ENCODE assay signal across 8 mouse cellular contexts in genomic region chr6:31176368-31176767, GRCm38 (mm10).
DNase-seq lines count a peak whose midpoint lies in the region; ATAC-seq and TF ChIP-seq lines count a peak whose summit lies in the region.

No protein-coding gene starts in this region.

- H3K4me2 ChIP-seq in forebrain, postnatal 0 days (ENCODE audit: low read depth) = no peak overlapping the region
- H3K4me2 ChIP-seq in forebrain, embryonic 11.5 days (ENCODE audit: low read depth, low read length, severe bottlenecking) = no peak overlapping the region
- H3K4me2 ChIP-seq in midbrain, embryonic 11.5 days = no peak overlapping the region
- H3K4me2 ChIP-seq in midbrain, embryonic 16.5 days (ENCODE audit: low read length) = no peak overlapping the region

- peak; percentile 76 for DNase-seq in forebrain, postnatal 0 days
- DNase-seq in forebrain, embryonic 11.5 days (ENCODE audit: low spot score) = no peak
- peak; percentile 59 for DNase-seq in midbrain, embryonic 11.5 days (ENCODE audit: low spot score, missing footprints)
- no peak for DNase-seq in cerebellum, adult 9-11 months
- DNase-seq in neural tube, embryonic 10.5 days (ENCODE audit: extremely low spot score, low spot score) = no peak

- H3K27me3 ChIP-seq in forebrain, postnatal 0 days (ENCODE audit: insufficient read depth, low read length) = 0 out of 2 replicates have a peak, but pooled peaks cover 2% of the 10 kb centered on the region
- H3K27me3 ChIP-seq in forebrain, embryonic 11.5 days (ENCODE audit: control insufficient read depth, insufficient read depth, low read length) = no peaks in the 10 kb centered on the region
- no peaks in the 10 kb centered on the region for H3K27me3 ChIP-seq in midbrain, embryonic 11.5 days (ENCODE audit: control insufficient read depth, insufficient read depth, low read length)
- no peaks in the 10 kb centered on the region for H3K27me3 ChIP-seq in midbrain, embryonic 16.5 days (ENCODE audit: control insufficient read depth, insufficient read depth, low read depth, low read length)

- no peak overlapping the region for H3K4me3 ChIP-seq in forebrain, postnatal 0 days (ENCODE audit: low read depth, low read length)
- no peak overlapping the region for H3K4me3 ChIP-seq in forebrain, embryonic 11.5 days (ENCODE audit: low read depth, low read length)
- H3K4me3 ChIP-seq in midbrain, embryonic 11.5 days (ENCODE audit: low read depth, low read length) = no peak overlapping the region
- H3K4me3 ChIP-seq in midbrain, embryonic 16.5 days (ENCODE audit: low read depth, low read length) = no peak overlapping the region

- peak; percentile 88 for TF ChIP-seq CTCF in forebrain, postnatal 0 days (IDR thresholded peaks at IDR 0.05; ENCODE audit: low read depth)

- no peaks in the 10 kb centered on the region for H3K36me3 ChIP-seq in forebrain, postnatal 0 days (ENCODE audit: insufficient read depth)
- H3K36me3 ChIP-seq in forebrain, embryonic 11.5 days (ENCODE audit: control insufficient read depth, insufficient read depth, low read length) = no peaks in the 10 kb centered on the region
- no peaks in the 10 kb centered on the region for H3K36me3 ChIP-seq in midbrain, embryonic 11.5 days (ENCODE audit: control insufficient read depth, insufficient read depth, low read length)
- no peaks in the 10 kb centered on the region for H3K36me3 ChIP-seq in midbrain, embryonic 16.5 days (ENCODE audit: control insufficient read depth, insufficient read depth, low read length)

- H3K9me3 ChIP-seq in forebrain, postnatal 0 days (ENCODE audit: low read length) = no peaks in the 10 kb centered on the region
- no peaks in the 10 kb centered on the region for H3K9me3 ChIP-seq in forebrain, embryonic 11.5 days (ENCODE audit: control insufficient read depth, low read length)
- H3K9me3 ChIP-seq in midbrain, embryonic 11.5 days (ENCODE audit: control insufficient read depth, low read length) = no peaks in the 10 kb centered on the region
- no peaks in the 10 kb centered on the region for H3K9me3 ChIP-seq in midbrain, embryonic 16.5 days (replicated peaks; ENCODE audit: control insufficient read depth, low read length, poor library complexity, severe bottlenecking)

- 66% methylated on average over 8 of the region's 8 CpGs for WGBS in forebrain, postnatal 0 days
- 88% methylated on average over 8 of the region's 8 CpGs for WGBS in forebrain, embryonic 11.5 days
- 87% methylated on average over 8 of the region's 8 CpGs for WGBS in midbrain, embryonic 11.5 days
- WGBS in midbrain, embryonic 16.5 days = 82% methylated on average over 8 of the region's 8 CpGs

- ATAC-seq in forebrain, postnatal 0 days = no peak
- ATAC-seq in forebrain, embryonic 11.5 days (replicated peaks; ENCODE audit: low FRiP score) = no peak
- no peak for ATAC-seq in midbrain, embryonic 11.5 days (ENCODE audit: low FRiP score)
- no peak for ATAC-seq in midbrain, embryonic 16.5 days
- ATAC-seq in common myeloid progenitor, adult 5-6 weeks (replicated peaks; ENCODE audit: low read depth, poor library complexity, severe bottlenecking) = peak; percentile 77
- peak; percentile 83 for ATAC-seq in megakaryocyte progenitor cell, adult 5-6 weeks (replicated peaks; ENCODE audit: poor library complexity)

- H3K9ac ChIP-seq in forebrain, postnatal 0 days = no peak overlapping the region
- no peak overlapping the region for H3K9ac ChIP-seq in forebrain, embryonic 11.5 days (ENCODE audit: low read length)
- H3K9ac ChIP-seq in midbrain, embryonic 11.5 days (ENCODE audit: low read length) = no peak overlapping the region
- no peak overlapping the region for H3K9ac ChIP-seq in midbrain, embryonic 16.5 days (ENCODE audit: low read depth, low read length)

- no peak overlapping the region for H3K27ac ChIP-seq in forebrain, postnatal 0 days (ENCODE audit: low read depth, low read length)
- no peak overlapping the region for H3K27ac ChIP-seq in forebrain, embryonic 11.5 days (ENCODE audit: low read depth, low read length)
- no peak overlapping the region for H3K27ac ChIP-seq in midbrain, embryonic 11.5 days (ENCODE audit: low read depth, low read length)
- no peak overlapping the region for H3K27ac ChIP-seq in midbrain, embryonic 16.5 days (ENCODE audit: low read length)

- 0 out of 2 replicates have a peak, but pooled peaks cover 6% of the 10 kb centered on the region for H3K4me1 ChIP-seq in forebrain, postnatal 0 days (ENCODE audit: insufficient read depth)
- no peaks in the 10 kb centered on the region for H3K4me1 ChIP-seq in forebrain, embryonic 11.5 days (replicated peaks; ENCODE audit: control insufficient read depth, insufficient read depth, low read length)
- H3K4me1 ChIP-seq in midbrain, embryonic 11.5 days (ENCODE audit: control insufficient read depth, insufficient read depth, low read length) = no peaks in the 10 kb centered on the region
- no peaks in the 10 kb centered on the region for H3K4me1 ChIP-seq in midbrain, embryonic 16.5 days (ENCODE audit: control insufficient read depth, insufficient read depth, low read length)

Comparison
In these comparisons a context has a peak if more than half of its experiments do, and no peak if none do; other contexts are left out.
1. DNase-seq: peak in forebrain, postnatal 0 days (single experiment) and midbrain, embryonic 11.5 days (single experiment); none in forebrain, embryonic 11.5 days (single experiment), cerebellum, adult 9-11 months (single experiment) and neural tube, embryonic 10.5 days (single experiment).
2. ATAC-seq: peak in common myeloid progenitor, adult 5-6 weeks (single experiment) and megakaryocyte progenitor cell, adult 5-6 weeks (single experiment); none in forebrain, postnatal 0 days (single experiment), forebrain, embryonic 11.5 days (single experiment), midbrain, embryonic 11.5 days (single experiment) and midbrain, embryonic 16.5 days (single experiment).